Mouse (Mus musculus) kidney, embryonic 15.5 days (tissue): ENCODE results near the gene Sp6. TPM values are rescaled to one million over a fixed set of nuclear protein-coding genes. Genes with fewer than 3 reads are reported as not detected.

Experiments used
- ATAC-seq: fragments of 200-750 bp; cut with Nextera tagmentation; replicated peaks from 2 replicates; pipeline ENCODE4 v1.8.0; 2017; ENCODE audit warnings: moderate TSS enrichment; ENCODE audit not compliant: low FRiP score
- H3K27ac ChIP-seq: fragments of 300-500 bp; sonication (generic); 2 replicates; pipeline ENCODE4 v1.5.1; 2015; ENCODE audit warnings: mild to moderate bottlenecking, inconsistent platforms
- H3K27me3 ChIP-seq: fragments of 300-500 bp; sonication (generic); 2 replicates; pipeline ENCODE4 v1.6.1; 2015; ENCODE audit warnings: inconsistent platforms
- H3K36me3 ChIP-seq: fragments of 300-500 bp; sonication (generic); 2 replicates; pipeline ENCODE4 v1.6.1; 2015; ENCODE audit warnings: inconsistent platforms
- H3K4me1 ChIP-seq: fragments of 300-500 bp; sonication (generic); 2 replicates; pipeline ENCODE4 v1.6.1; 2015; ENCODE audit warnings: inconsistent platforms
- H3K4me2 ChIP-seq: fragments of 300-500 bp; sonication (generic); 2 replicates; pipeline ENCODE4 v1.6.1; 2015; ENCODE audit warnings: moderate library complexity, mild to moderate bottlenecking, inconsistent platforms
- H3K4me3 ChIP-seq: fragments of 300-500 bp; sonication (generic); replicated peaks from 2 replicates; pipeline ENCODE4 v1.5.1; 2015; ENCODE audit warnings: mild to moderate bottlenecking, inconsistent platforms
- H3K9ac ChIP-seq: fragments of 300-500 bp; sonication (generic); 2 replicates; pipeline ENCODE4 v1.6.1; 2015; ENCODE audit warnings: mild to moderate bottlenecking, inconsistent platforms
- H3K9me3 ChIP-seq: fragments of 300-500 bp; sonication (generic); replicated peaks from 2 replicates; pipeline ENCODE4 v1.6.1; 2016; ENCODE audit warnings: inconsistent platforms
- WGBS: fragments of 180-500 bp; shearing (Covaris S2); methylation state at CpG from one replicate; pipeline ENCODE4 v1.1.7; 2015; ENCODE audit warnings: mixed read lengths; 5-methylcytosine and 5-hydroxymethylcytosine counted together
- polyA plus RNA-seq: library from polyadenylated mRNA; unstranded; fragments of >200 nt; fragmentation: Nextera tagmentation; extraction: Ambion mirVana; gene quantifications from 2 replicates; pipeline ENCODE4 v1.2.1, GENCODE M21; 2015

Sp6 gene
- polyA plus RNA-seq, 1 experiment from 2014 or later: 1.5 TPM

GRCm38 (mm10) chr11:97017696-97018582, 4.7 kb downstream of the Sp6 start:
- Histone ChIP-seq H3K36me3 (no peaks in the 10 kb centered on the region), H3K9ac (peak overlapping the region; percentile 35; the same call in 1 of the 2 replicates), H3K4me1 (peaks cover 50% of the 10 kb centered on the region), H3K9me3 (no peaks in the 10 kb centered on the region), H3K4me3 (peak overlapping the region; percentile 44), H3K27me3 (peaks cover 96% of the 10 kb centered on the region), H3K4me2 (peak overlapping the region; percentile 72), H3K27ac (no peak overlapping the region)
- ATAC-seq: no peak
- under 1% methylated on average over 36 of the region's 36 CpGs for WGBS

- Histone ChIP-seq H3K36me3 (no peaks in the 10 kb centered on the region), H3K4me2 (peak overlapping the region; percentile 72), H3K27ac (no peak overlapping the region), H3K27me3 (peaks cover 96% of the 10 kb centered on the region), H3K4me3 (peak overlapping the region; percentile 44), H3K9ac (peak overlapping the region; percentile 35; the same call in 1 of the 2 replicates), H3K4me1 (peaks cover 51% of the 10 kb centered on the region), H3K9me3 (no peaks in the 10 kb centered on the region)
- ATAC-seq: 0 out of 2 replicates have a peak, but pooled peaks have one; percentile 14
- under 1% methylated on average over 52 of the region's 68 CpGs for WGBS
Measured at GRCm38 (mm10) chr11:97018583-97019344, 5.6 kb downstream of the Sp6 start.

GRCm38 (mm10) chr11:97019345-97019708, 6.1 kb downstream of the Sp6 start:
- Histone ChIP-seq H3K4me3 (peak overlapping the region; percentile 44), H3K9ac (no peak overlapping the region), H3K4me1 (peaks cover 52% of the 10 kb centered on the region), H3K4me2 (peak overlapping the region; percentile 72), H3K36me3 (no peaks in the 10 kb centered on the region), H3K27ac (no peak overlapping the region), H3K27me3 (peaks cover 96% of the 10 kb centered on the region), H3K9me3 (no peaks in the 10 kb centered on the region)
- no peak for ATAC-seq
- WGBS: 9% methylated on average over 13 of the region's 13 CpGs

GRCm38 (mm10) chr11:97021121-97021765, 8.0 kb downstream of the Sp6 start:
- Histone ChIP-seq H3K27me3 (peaks cover 82% of the 10 kb centered on the region), H3K4me3 (peak overlapping the region; percentile 57), H3K27ac (no peak overlapping the region), H3K36me3 (no peaks in the 10 kb centered on the region), H3K4me2 (peak overlapping the region; percentile 96), H3K9ac (peak overlapping the region; percentile 60), H3K4me1 (peaks cover 70% of the 10 kb centered on the region), H3K9me3 (no peaks in the 10 kb centered on the region)
- peak; percentile 20 for ATAC-seq
- 1% methylated on average over 27 of the region's 27 CpGs for WGBS

GRCm38 (mm10) chr11:97021873-97022484, 8.8 kb downstream of the Sp6 start:
- Histone ChIP-seq H3K4me1 (peaks cover 71% of the 10 kb centered on the region), H3K27me3 (peaks cover 75% of the 10 kb centered on the region), H3K27ac (no peak overlapping the region), H3K4me2 (peak overlapping the region; percentile 96), H3K36me3 (no peaks in the 10 kb centered on the region), H3K9me3 (no peaks in the 10 kb centered on the region), H3K4me3 (peak overlapping the region; percentile 57), H3K9ac (peak overlapping the region; percentile 60)
- under 1% methylated on average over 50 of the region's 50 CpGs for WGBS
- peak; percentile 40 for ATAC-seq

- Histone ChIP-seq H3K27me3 (peaks cover 47% of the 10 kb centered on the region), H3K4me3 (no peak overlapping the region), H3K4me1 (peaks cover 49% of the 10 kb centered on the region), H3K4me2 (peak overlapping the region; percentile 53; the same call in 1 of the 2 replicates), H3K9me3 (no peaks in the 10 kb centered on the region), H3K27ac (peak overlapping the region; percentile 93), H3K36me3 (no peaks in the 10 kb centered on the region), H3K9ac (no peak overlapping the region)
- 48% methylated on average over 10 of the region's 10 CpGs for WGBS
- no peak for ATAC-seq
Measured at GRCm38 (mm10) chr11:97024977-97025376, 11.8 kb downstream of the Sp6 start.

- Histone ChIP-seq H3K27me3 (peaks cover 38% of the 10 kb centered on the region), H3K27ac (peak overlapping the region; percentile 93), H3K4me3 (peak overlapping the region; percentile 29), H3K9ac (peak overlapping the region; percentile 38), H3K36me3 (no peaks in the 10 kb centered on the region), H3K4me1 (peaks cover 54% of the 10 kb centered on the region), H3K4me2 (peak overlapping the region; percentile 53), H3K9me3 (no peaks in the 10 kb centered on the region)
- ATAC-seq: peak; percentile 63; the same call in 1 of the 2 replicates
- 1% methylated on average over 17 of the region's 17 CpGs for WGBS
Measured at GRCm38 (mm10) chr11:97025721-97026344, 12.6 kb downstream of the Sp6 start.

- Histone ChIP-seq H3K9me3 (no peaks in the 10 kb centered on the region), H3K36me3 (peaks cover 16% of the 10 kb centered on the region), H3K4me3 (peak within 1 kb of the TSS; percentile 69), H3K27me3 (no peaks in the 10 kb centered on the region; the same call in 1 of the 2 replicates), H3K4me1 (peaks cover 28% of the 10 kb centered on the region), H3K4me2 (peak within 1 kb of the TSS; percentile 90), H3K27ac (peak within 1 kb of the TSS; percentile 93), H3K9ac (peak within 1 kb of the TSS; percentile 78)
- ATAC-seq: peak; percentile 71
- 0% methylated on average over 25 of the region's 25 CpGs for WGBS
Measured at GRCm38 (mm10) chr11:97029686-97030417, 16.7 kb downstream of the Sp6 start, which contains the start of gene Scrn2. Gene Scrn2 (plus strand): TSS chr11:97029938.

GRCm38 (mm10) chr11:97030426-97030825, 17.2 kb downstream of the Sp6 start:
- Histone ChIP-seq H3K36me3 (peaks cover 16% of the 10 kb centered on the region), H3K4me2 (peak overlapping the region; percentile 90), H3K4me3 (peak overlapping the region; percentile 69), H3K4me1 (peaks cover 22% of the 10 kb centered on the region), H3K9me3 (no peaks in the 10 kb centered on the region), H3K27me3 (no peaks in the 10 kb centered on the region), H3K27ac (peak overlapping the region; percentile 93), H3K9ac (peak overlapping the region; percentile 78)
- no peak for ATAC-seq
- WGBS: 11% methylated on average over 15 of the region's 15 CpGs

GRCm38 (mm10) chr11:97031977-97032376, 18.8 kb downstream of the Sp6 start:
- WGBS: 70% methylated on average over 12 of the region's 12 CpGs
- Histone ChIP-seq H3K4me1 (peaks cover 18% of the 10 kb centered on the region), H3K4me3 (no peak overlapping the region), H3K36me3 (peaks cover 16% of the 10 kb centered on the region), H3K4me2 (no peak overlapping the region), H3K27me3 (no peaks in the 10 kb centered on the region), H3K9ac (no peak overlapping the region), H3K27ac (no peak overlapping the region), H3K9me3 (no peaks in the 10 kb centered on the region)
- no peak for ATAC-seq
